Mouse (Mus musculus): ENCODE results near the gene Ptgs2. TPM values are rescaled to one million over a fixed set of nuclear protein-coding genes. Genes with fewer than 3 reads are reported as not detected.

Ptgs2 gene
- total RNA-seq, 2 experiments from 2014 or later: 0.61 to 0.99 TPM

GRCm38 (mm10) chr1:150143578-150143977 is 43.7 kb downstream of the Ptgs2 start:
- intact Hi-C loops (cut with DNase I): no loop called here

GRCm38 (mm10) chr1:150145049-150145448 is 45.2 kb downstream of the Ptgs2 start:
- intact Hi-C loops (cut with DNase I): no loop called here
- no peak for DNase-seq (ENCODE audit: low spot score)

More at GRCm38 (mm10) chr1:150143578-150143977, 43.7 kb downstream of the Ptgs2 start:
- no peak for DNase-seq (ENCODE audit: low spot score)

GRCm38 (mm10) chr1:150147272-150147671 is 47.4 kb downstream of the Ptgs2 start:
- DNase-seq (ENCODE audit: low spot score): no peak
- intact Hi-C loops (cut with DNase I): no loop called here

GRCm38 (mm10) chr1:150151411-150151810 is 51.6 kb downstream of the Ptgs2 start:
- no peak for DNase-seq (ENCODE audit: low spot score)
- intact Hi-C loops (cut with DNase I): no loop called here

Small RNA genes lying within 50 kb of the gene (microRNA-seq; reads per million reads assigned to microRNA genes)
- gene Gm44329: not detected

Other genes with a start within 250 kb of the Ptgs2 start
- gene Pla2g4a, start 138.7 kb upstream of the Ptgs2 start, total RNA-seq (2021): 1 to 10 TPM; 3.9 to 4.0 TPM
- not detected for gene Pdc, start 219.4 kb downstream of the Ptgs2 start, total RNA-seq (2021)

All from heart, postnatal 25 days (tissue).